In the genomic region with DNA sequence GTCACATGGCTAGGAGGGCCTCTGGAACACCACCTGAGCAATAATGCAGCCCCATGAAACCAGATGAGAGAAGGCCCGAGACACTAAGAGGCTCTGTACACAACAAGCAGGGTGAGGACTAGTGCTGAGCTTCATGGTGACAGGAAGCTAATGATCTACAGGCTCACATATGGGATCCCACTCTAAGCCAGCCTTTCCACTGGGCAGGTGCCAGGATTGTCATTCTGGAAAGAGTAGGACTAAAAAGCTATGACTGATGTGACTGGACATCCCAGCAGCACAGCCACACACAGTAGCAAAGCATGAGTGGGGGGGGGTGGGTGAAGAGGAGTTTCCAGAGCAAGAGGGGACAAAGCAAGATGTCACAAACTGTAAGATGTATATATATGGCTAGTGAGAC, we compare ENCODE assay signal across 24 mouse cellular contexts.
"Had no signal": no experiment of that assay in that cellular context is flagged by ENCODE, and none has a peak within 500 bp of the region (broad histone marks: within the 10 kb centered on the region; RNA-seq: fewer than 3 reads in every experiment).

No protein-coding gene starts in this region.

- H3K9me3 ChIP-seq: heart, embryonic 10.5 days; hindbrain, embryonic 10.5 days; hindbrain, embryonic 12.5 days; intestine, embryonic 15.5 days; limb, embryonic 10.5 days; limb, embryonic 12.5 days; liver, embryonic 13.5 days; liver, embryonic 15.5 days had no signal

- ATAC-seq: hindbrain, embryonic 16.5 days; inflammation-experienced regulatory T-cells, adult 6 months; intestine, embryonic 15.5 days; intestine, postnatal 0 days; liver, postnatal 0 days had no signal

- H3K27ac ChIP-seq: heart, embryonic 10.5 days; hindbrain, embryonic 10.5 days; hindbrain, embryonic 12.5 days; hindbrain, embryonic 14.5 days; intestine, embryonic 15.5 days; limb, embryonic 10.5 days; limb, embryonic 12.5 days; liver, embryonic 15.5 days had no signal

- H3K27me3 ChIP-seq: hindbrain, embryonic 12.5 days; intestine, embryonic 15.5 days; limb, embryonic 12.5 days; liver, embryonic 13.5 days; liver, embryonic 15.5 days had no signal

- H3K4me2 ChIP-seq: hindbrain, embryonic 12.5 days; hindbrain, embryonic 14.5 days; intestine, embryonic 15.5 days; limb, embryonic 12.5 days; liver, embryonic 11.5 days; liver, embryonic 13.5 days; liver, embryonic 15.5 days had no signal

- H3K9ac ChIP-seq: hindbrain, embryonic 12.5 days; hindbrain, embryonic 14.5 days; intestine, embryonic 15.5 days; limb, embryonic 12.5 days; liver, embryonic 13.5 days; liver, embryonic 15.5 days; liver, postnatal 0 days had no signal

- H3K4me3 ChIP-seq: heart, embryonic 10.5 days; hindbrain, embryonic 10.5 days; hindbrain, embryonic 12.5 days; intestine, embryonic 15.5 days; limb, embryonic 10.5 days; limb, embryonic 12.5 days; liver, embryonic 13.5 days; liver, embryonic 15.5 days had no signal

- DNase-seq: gastrocnemius, postnatal 14 days; heart, postnatal 14 days; heart, postnatal 36 days; kidney, adult 18-20 months; kidney, adult 8-10 months; kidney, postnatal 10 days; kidney, postnatal 25 days; kidney, postnatal 4 days; layer of hippocampus, adult 9-11 months; liver; liver, embryonic 13.5 days; liver, postnatal 0 days had no signal
